Mouse (Mus musculus) lung, postnatal 25 days (tissue): ENCODE measurements around the gene Cryab.

ENCODE experiments used
- DNase-seq: peaks from one replicate; pipeline ENCODE4 v3.0.0; 2022; ENCODE audit warnings: low spot score

The Cryab gene

GRCm38 (mm10) chr9:50797641-50798040, 46.5 kb downstream of the Cryab start:
- no peak for DNase-seq

GRCm38 (mm10) chr9:50798368-50798767, 47.2 kb downstream of the Cryab start:
- peak; percentile 57 for DNase-seq

- DNase-seq = peak; percentile 61
Observed at GRCm38 (mm10) chr9:50800985-50801384, 49.9 kb downstream of the Cryab start.

- no peak for DNase-seq
Observed at GRCm38 (mm10) chr9:50803055-50803671, 52.0 kb downstream of the Cryab start.
